Mouse (Mus musculus): ENCODE data around the gene Nt5dc1. TPM values are rescaled to one million over a fixed set of nuclear protein-coding genes. Genes with fewer than 3 reads are reported as not detected.

Gene Nt5dc1
- polyA plus RNA-seq, 1 experiment: 0.17 TPM

- Histone ChIP-seq H3K9me3 (ENCODE audit: control insufficient read depth, low read length) (no peaks in the 10 kb centered on the region), H3K4me3 (replicated peaks) (no peak overlapping the region), H3K4me1 (ENCODE audit: control insufficient read depth) (no peaks in the 10 kb centered on the region), H3K27me3 (ENCODE audit: control insufficient read depth) (no peaks in the 10 kb centered on the region), H3K36me3 (ENCODE audit: control insufficient read depth) (no peaks in the 10 kb centered on the region)
- TF ChIP-seq GATA1 (IDR thresholded peaks at IDR 0.05; ENCODE audit: low read length) (no peak), TAL1 (IDR thresholded peaks at IDR 0.05; ENCODE audit: low read length) (no peak)
Observed at GRCm38 (mm10) chr10:34385636-34386035, 32.7 kb downstream of the Nt5dc1 start.

GRCm38 (mm10) chr10:34373332-34373731, 45.0 kb downstream of the Nt5dc1 start:
- H3K9me3 ChIP-seq (ENCODE audit: control insufficient read depth, low read length): no peaks in the 10 kb centered on the region
- no peak overlapping the region for H3K4me3 ChIP-seq (replicated peaks)
- no peak for TF ChIP-seq TAL1 (IDR thresholded peaks at IDR 0.05; ENCODE audit: low read length)
- TF ChIP-seq GATA1 (IDR thresholded peaks at IDR 0.05; ENCODE audit: low read length): no peak
- no peaks in the 10 kb centered on the region for H3K36me3 ChIP-seq (ENCODE audit: control insufficient read depth)
- H3K4me1 ChIP-seq (ENCODE audit: control insufficient read depth): no peaks in the 10 kb centered on the region
- H3K27me3 ChIP-seq (ENCODE audit: control insufficient read depth): no peaks in the 10 kb centered on the region

- no peaks in the 10 kb centered on the region for H3K36me3 ChIP-seq (ENCODE audit: control insufficient read depth)
- H3K4me1 ChIP-seq (ENCODE audit: control insufficient read depth): no peaks in the 10 kb centered on the region
- H3K4me3 ChIP-seq (replicated peaks): no peak overlapping the region
- no peaks in the 10 kb centered on the region for H3K27me3 ChIP-seq (ENCODE audit: control insufficient read depth)
- no peaks in the 10 kb centered on the region for H3K9me3 ChIP-seq (ENCODE audit: control insufficient read depth, low read length)
- TF ChIP-seq TAL1 (IDR thresholded peaks at IDR 0.05; ENCODE audit: low read length) (no peak), GATA1 (IDR thresholded peaks at IDR 0.05; ENCODE audit: low read length) (no peak)
Observed at GRCm38 (mm10) chr10:34368138-34368537, 50.2 kb downstream of the Nt5dc1 start.

DNA sequence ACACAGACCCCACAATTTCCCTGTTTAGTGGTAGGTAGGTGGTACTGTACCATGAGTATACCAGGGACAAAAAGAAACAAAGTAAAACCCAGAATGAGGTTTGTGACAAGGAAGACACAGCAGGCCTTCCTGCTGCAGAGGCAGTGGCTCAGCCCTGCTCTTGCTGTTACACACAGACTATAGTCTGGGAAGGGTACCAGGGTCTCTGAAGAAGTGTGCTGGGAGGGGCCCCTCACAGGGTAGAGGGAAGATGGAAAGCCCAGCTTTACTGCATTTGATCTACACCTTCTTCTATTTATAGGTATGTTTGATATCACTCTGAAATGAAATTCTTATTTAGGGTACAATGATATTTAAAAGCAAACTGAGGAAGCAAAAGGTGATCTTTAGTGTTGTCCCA, 54.6 kb downstream of the Nt5dc1 start:
- H3K9me3 ChIP-seq (ENCODE audit: control insufficient read depth, low read length): no peaks in the 10 kb centered on the region
- no peak for TF ChIP-seq GATA1 (IDR thresholded peaks at IDR 0.05; ENCODE audit: low read length)
- no peak for TF ChIP-seq TAL1 (IDR thresholded peaks at IDR 0.05; ENCODE audit: low read length)
- H3K4me3 ChIP-seq (replicated peaks): no peak overlapping the region
- no peaks in the 10 kb centered on the region for H3K27me3 ChIP-seq (ENCODE audit: control insufficient read depth)
- no peaks in the 10 kb centered on the region for H3K36me3 ChIP-seq (ENCODE audit: control insufficient read depth)
- H3K4me1 ChIP-seq (ENCODE audit: control insufficient read depth): no peaks in the 10 kb centered on the region

GRCm38 (mm10) chr10:34358263-34358662, 60.1 kb downstream of the Nt5dc1 start:
- TF ChIP-seq TAL1 (IDR thresholded peaks at IDR 0.05; ENCODE audit: low read length) (no peak), GATA1 (IDR thresholded peaks at IDR 0.05; ENCODE audit: low read length) (no peak)
- H3K36me3 ChIP-seq (ENCODE audit: control insufficient read depth): no peaks in the 10 kb centered on the region
- H3K4me1 ChIP-seq (ENCODE audit: control insufficient read depth): no peaks in the 10 kb centered on the region
- no peak overlapping the region for H3K4me3 ChIP-seq (replicated peaks)
- no peaks in the 10 kb centered on the region for H3K27me3 ChIP-seq (ENCODE audit: control insufficient read depth)
- H3K9me3 ChIP-seq (ENCODE audit: control insufficient read depth, low read length): no peaks in the 10 kb centered on the region

- H3K36me3 ChIP-seq (ENCODE audit: control insufficient read depth): no peaks in the 10 kb centered on the region
- TF ChIP-seq TAL1 (IDR thresholded peaks at IDR 0.05; ENCODE audit: low read length) (no peak), GATA1 (IDR thresholded peaks at IDR 0.05; ENCODE audit: low read length) (no peak)
- no peaks in the 10 kb centered on the region for H3K27me3 ChIP-seq (ENCODE audit: control insufficient read depth)
- H3K9me3 ChIP-seq (ENCODE audit: control insufficient read depth, low read length): no peaks in the 10 kb centered on the region
- H3K4me3 ChIP-seq (replicated peaks): no peak overlapping the region
- H3K4me1 ChIP-seq (ENCODE audit: control insufficient read depth): no peaks in the 10 kb centered on the region
Observed at GRCm38 (mm10) chr10:34352166-34352565, 66.2 kb downstream of the Nt5dc1 start.

GRCm38 (mm10) chr10:34341886-34342285, 76.5 kb downstream of the Nt5dc1 start:
- H3K36me3 ChIP-seq (ENCODE audit: control insufficient read depth): no peaks in the 10 kb centered on the region
- H3K4me1 ChIP-seq (ENCODE audit: control insufficient read depth): no peaks in the 10 kb centered on the region
- no peaks in the 10 kb centered on the region for H3K27me3 ChIP-seq (ENCODE audit: control insufficient read depth)
- no peak overlapping the region for H3K4me3 ChIP-seq (replicated peaks)
- H3K9me3 ChIP-seq (ENCODE audit: control insufficient read depth, low read length): no peaks in the 10 kb centered on the region
- TF ChIP-seq TAL1 (IDR thresholded peaks at IDR 0.05; ENCODE audit: low read length) (no peak), GATA1 (IDR thresholded peaks at IDR 0.05; ENCODE audit: low read length) (no peak)

DNA sequence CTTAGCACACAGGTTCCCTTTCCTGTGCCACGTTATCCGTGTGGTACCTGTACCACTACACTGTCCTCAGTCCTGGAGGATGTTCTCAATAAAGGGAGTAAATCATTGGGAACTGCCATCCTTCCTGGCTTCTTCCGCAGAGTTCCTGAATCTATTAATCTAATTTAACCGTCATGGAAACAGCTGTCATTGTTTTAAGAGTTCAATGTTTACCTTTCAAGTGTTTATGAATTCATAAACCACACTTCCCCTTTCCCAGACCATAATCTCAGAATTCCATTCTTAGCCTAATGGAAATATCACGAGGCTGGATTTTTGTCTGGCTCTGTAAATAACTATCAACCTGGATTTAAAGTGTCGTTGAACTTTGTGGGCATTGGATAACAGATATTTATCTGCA, 77.3 kb downstream of the Nt5dc1 start:
- no peak overlapping the region for H3K4me3 ChIP-seq (replicated peaks)
- H3K36me3 ChIP-seq (ENCODE audit: control insufficient read depth): no peaks in the 10 kb centered on the region
- no peaks in the 10 kb centered on the region for H3K4me1 ChIP-seq (ENCODE audit: control insufficient read depth)
- no peaks in the 10 kb centered on the region for H3K9me3 ChIP-seq (ENCODE audit: control insufficient read depth, low read length)
- TF ChIP-seq TAL1 (IDR thresholded peaks at IDR 0.05; ENCODE audit: low read length) (no peak), GATA1 (IDR thresholded peaks at IDR 0.05; ENCODE audit: low read length) (no peak)
- H3K27me3 ChIP-seq (ENCODE audit: control insufficient read depth): no peaks in the 10 kb centered on the region

DNA sequence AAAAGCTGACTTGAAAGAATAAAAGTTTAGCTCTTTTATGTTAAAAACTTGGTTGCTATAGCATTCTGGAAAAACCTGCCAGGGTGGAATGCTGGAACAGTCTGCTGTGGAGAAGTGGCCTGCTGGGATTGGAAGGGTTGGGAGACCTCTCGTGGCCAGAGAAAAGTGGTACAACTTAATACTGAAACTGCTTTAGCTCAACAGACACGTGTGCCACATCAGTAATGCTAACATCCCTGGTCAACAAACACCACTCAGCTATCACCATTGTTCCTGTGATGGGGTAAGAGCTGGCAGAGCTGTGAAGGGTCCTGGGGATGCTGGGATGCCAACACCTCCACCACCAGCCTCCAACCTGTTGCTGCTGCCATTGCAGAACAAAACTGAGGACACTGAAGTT, 90.0 kb downstream of the Nt5dc1 start:
- no peak overlapping the region for H3K4me3 ChIP-seq (replicated peaks)
- no peak for TF ChIP-seq GATA1 (IDR thresholded peaks at IDR 0.05; ENCODE audit: low read length)

GRCm38 (mm10) chr10:34327144-34327543, 91.2 kb downstream of the Nt5dc1 start:
- Histone ChIP-seq H3K27me3 (ENCODE audit: control insufficient read depth) (no peaks in the 10 kb centered on the region), H3K36me3 (ENCODE audit: control insufficient read depth) (no peaks in the 10 kb centered on the region), H3K4me3 (replicated peaks) (no peak overlapping the region), H3K9me3 (ENCODE audit: control insufficient read depth, low read length) (no peaks in the 10 kb centered on the region), H3K4me1 (ENCODE audit: control insufficient read depth) (no peaks in the 10 kb centered on the region)
- no peak for TF ChIP-seq GATA1 (IDR thresholded peaks at IDR 0.05; ENCODE audit: low read length)
- no peak for TF ChIP-seq TAL1 (IDR thresholded peaks at IDR 0.05; ENCODE audit: low read length)

More for the DNA sequence above, 90.0 kb downstream of the Nt5dc1 start:
- no peaks in the 10 kb centered on the region for H3K27me3 ChIP-seq (ENCODE audit: control insufficient read depth)
- no peaks in the 10 kb centered on the region for H3K9me3 ChIP-seq (ENCODE audit: control insufficient read depth, low read length)
- H3K4me1 ChIP-seq (ENCODE audit: control insufficient read depth): no peaks in the 10 kb centered on the region
- H3K36me3 ChIP-seq (ENCODE audit: control insufficient read depth): no peaks in the 10 kb centered on the region

Measured in erythroblast, embryonic 14.5 days (primary cell).